Mouse (Mus musculus) urinary bladder, adult 18-20 months (tissue): ENCODE results near the gene Cwc27.
A peak's percentile ranks its signal among the peaks of the same experiment; 100 is the strongest.

Experiments used
- DNase-seq, 2 experiments: peaks; one replicate each; pipeline ENCODE4 v3.0.0; 2022; ENCODE audit warnings: low spot score in 2 of 2, mixed read lengths in 2 of 2

Cwc27 gene

GRCm38 (mm10) chr13:104645778-104646425 lies 171.0 kb downstream of the Cwc27 start:
- DNase-seq: no peak

- DNase-seq: no peak
These were observed 172.8 kb downstream of the Cwc27 start for GRCm38 (mm10) chr13:104644185-104644584.

GRCm38 (mm10) chr13:104640694-104641454 lies 176.1 kb downstream of the Cwc27 start:
- DNase-seq: peak in 1 of 2 experiments; percentile 6

GRCm38 (mm10) chr13:104638988-104639387 lies 178.0 kb downstream of the Cwc27 start:
- DNase-seq: no peak

GRCm38 (mm10) chr13:104635965-104636462 lies 180.9 kb downstream of the Cwc27 start:
- no peak for DNase-seq

- DNase-seq: no peak
These were observed 182.2 kb downstream of the Cwc27 start for GRCm38 (mm10) chr13:104634708-104635107.

- DNase-seq: no peak
These were observed 184.3 kb downstream of the Cwc27 start for GRCm38 (mm10) chr13:104632427-104633167.

- no peak for DNase-seq
These were observed 185.2 kb downstream of the Cwc27 start for GRCm38 (mm10) chr13:104631621-104632205.

- no peak for DNase-seq
These were observed 186.1 kb downstream of the Cwc27 start for GRCm38 (mm10) chr13:104630808-104631207.

- DNase-seq: no peak
These were observed 187.3 kb downstream of the Cwc27 start for GRCm38 (mm10) chr13:104629621-104630020.

- DNase-seq: no peak
These were observed 188.9 kb downstream of the Cwc27 start for GRCm38 (mm10) chr13:104628019-104628418.

- no peak for DNase-seq
These were observed 189.6 kb downstream of the Cwc27 start for GRCm38 (mm10) chr13:104627169-104627909.

GRCm38 (mm10) chr13:104623130-104623891 lies 193.6 kb downstream of the Cwc27 start:
- no peak for DNase-seq

GRCm38 (mm10) chr13:104622102-104622743 lies 194.7 kb downstream of the Cwc27 start:
- DNase-seq: no peak

GRCm38 (mm10) chr13:104620423-104620822 lies 196.5 kb downstream of the Cwc27 start:
- DNase-seq: no peak

GRCm38 (mm10) chr13:104619503-104620288 lies 197.2 kb downstream of the Cwc27 start:
- no peak for DNase-seq

GRCm38 (mm10) chr13:104617201-104617600 lies 199.7 kb downstream of the Cwc27 start:
- no peak for DNase-seq

GRCm38 (mm10) chr13:104615999-104616810 lies 200.7 kb downstream of the Cwc27 start:
- DNase-seq: no peak
